In the genomic region with DNA sequence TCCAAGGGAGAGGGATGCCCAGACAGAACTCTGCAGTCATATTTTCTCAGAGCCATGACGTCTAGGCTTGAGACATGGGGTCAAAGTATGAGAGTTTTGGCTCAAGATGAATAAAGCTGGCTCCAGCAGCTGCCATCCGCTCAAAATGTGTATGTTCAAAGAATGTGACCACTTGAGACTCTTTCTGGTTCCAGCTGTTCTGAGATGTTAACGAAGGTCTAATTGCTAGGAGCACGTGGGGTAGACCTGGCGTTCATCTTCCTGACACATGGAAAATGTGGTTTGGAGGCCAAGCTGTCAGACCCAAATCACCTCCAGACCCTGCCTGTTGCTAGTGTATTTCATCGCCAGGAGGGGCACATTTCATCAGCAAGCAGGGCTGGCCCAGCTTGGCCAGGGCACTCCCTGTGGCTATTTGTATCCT, we compare ENCODE assay signal across 20 mouse cellular contexts. TPM values are rescaled to one million over a fixed set of nuclear protein-coding genes. Genes with fewer than 3 reads are reported as not detected.
DNase-seq lines count a peak whose midpoint lies in the region; ATAC-seq and TF ChIP-seq lines count a peak whose summit lies in the region.
"Had no signal": no experiment of that assay in that cellular context is flagged by ENCODE, and none has a peak within 500 bp of the region (broad histone marks: within the 10 kb centered on the region; RNA-seq: fewer than 3 reads in every experiment).

No protein-coding gene starts in this region.

- H3K9me3 ChIP-seq in lung, embryonic 14.5 days (ENCODE audit: low read depth, low read length), result no peaks in the 10 kb centered on the region
- no peaks in the 10 kb centered on the region for H3K9me3 ChIP-seq in embryonic facial prominence, embryonic 11.5 days (replicated peaks; ENCODE audit: control insufficient read depth, low read length)
- H3K9me3 ChIP-seq: hindbrain, embryonic 12.5 days; midbrain, embryonic 15.5 days; neural tube, embryonic 12.5 days had no signal

- no peak overlapping the region for H3K4me3 ChIP-seq in gastrocnemius, adult 2 months
- H3K4me3 ChIP-seq in lung, embryonic 14.5 days (ENCODE audit: low read depth, low read length), result no peak overlapping the region
- H3K4me3 ChIP-seq in embryonic facial prominence, embryonic 11.5 days (ENCODE audit: low read depth, low read length), result no peak overlapping the region
- H3K4me3 ChIP-seq: erythroblast, embryonic 14.5 days; hindbrain, embryonic 12.5 days; midbrain, embryonic 15.5 days; neural tube, embryonic 12.5 days had no signal

- no peaks in the 10 kb centered on the region for H3K27me3 ChIP-seq in lung, embryonic 14.5 days (ENCODE audit: insufficient read depth, low read length)
- no peaks in the 10 kb centered on the region for H3K27me3 ChIP-seq in embryonic facial prominence, embryonic 11.5 days (ENCODE audit: control insufficient read depth, insufficient read depth, low read length)
- H3K27me3 ChIP-seq: midbrain, embryonic 15.5 days; neural tube, embryonic 12.5 days had no signal

- no peaks in the 10 kb centered on the region; the same call in 1 of the 2 replicates for H3K4me1 ChIP-seq in lung, embryonic 14.5 days (ENCODE audit: insufficient read depth)
- no peaks in the 10 kb centered on the region for H3K4me1 ChIP-seq in embryonic facial prominence, embryonic 11.5 days (ENCODE audit: control insufficient read depth, insufficient read depth, low read length)
- H3K4me1 ChIP-seq: hindbrain, embryonic 12.5 days; midbrain, embryonic 15.5 days; neural tube, embryonic 12.5 days had no signal

- DNase-seq in gastrocnemius, adult 2 months, result peak; percentile 35
- no peak for DNase-seq in gastrocnemius, postnatal 4 days (ENCODE audit: low spot score in 2 of 2)
- DNase-seq in lung, embryonic 14.5 days, result peak; percentile 85
- no peak for DNase-seq in lung, postnatal 36 days
- peak; percentile 56 for DNase-seq in embryonic facial prominence, embryonic 11.5 days (ENCODE audit: low spot score)
- DNase-seq in mesoderm, embryonic 11.5 days (ENCODE audit: low read depth, low spot score), result peak; percentile 29
- no peak for DNase-seq in kidney, postnatal 25 days
- no peak for DNase-seq in spleen, postnatal 36 days (ENCODE audit: low spot score in 2 of 2)
- DNase-seq: adrenal gland, postnatal 14 days; cerebellum, postnatal 25 days; forebrain, postnatal 0 days; gastrocnemius, postnatal 14 days; kidney, adult 11 months; thymus, postnatal 36 days had no signal

- no peak overlapping the region for H3K4me2 ChIP-seq in lung, embryonic 14.5 days
- no peak overlapping the region for H3K4me2 ChIP-seq in embryonic facial prominence, embryonic 11.5 days (ENCODE audit: low read depth, low read length)
- H3K4me2 ChIP-seq: hindbrain, embryonic 12.5 days; midbrain, embryonic 15.5 days; neural tube, embryonic 12.5 days had no signal

- intact Hi-C loops in gastrocnemius, adult 2 months (cut with DNase I), result no loop called here

- no peak overlapping the region for H3K27ac ChIP-seq in gastrocnemius, adult 2 months
- no peak overlapping the region for H3K27ac ChIP-seq in lung, embryonic 14.5 days (ENCODE audit: low read depth)
- H3K27ac ChIP-seq in embryonic facial prominence, embryonic 11.5 days (replicated peaks; ENCODE audit: low read depth, low read length), result no peak overlapping the region
- H3K27ac ChIP-seq: hindbrain, embryonic 12.5 days; midbrain, embryonic 15.5 days; neural tube, embryonic 12.5 days had no signal

- ATAC-seq in lung, embryonic 14.5 days (ENCODE audit: insufficient read depth), result peak; percentile 73
- ATAC-seq in embryonic facial prominence, embryonic 11.5 days (replicated peaks; ENCODE audit: insufficient number of reproducible peaks, low FRiP score, low TSS enrichment, low read depth), result no peak
- ATAC-seq: forebrain, postnatal 0 days; midbrain, embryonic 15.5 days had no signal

- 29% methylated on average over 6 of the region's 6 CpGs for WGBS in lung, embryonic 14.5 days
- WGBS in embryonic facial prominence, embryonic 11.5 days, result 56% methylated on average over 6 of the region's 6 CpGs

- TF ChIP-seq CTCF in gastrocnemius, adult 2 months (IDR thresholded peaks at IDR 0.05), result no peak; the same call in 1 of the 2 replicates
- TF ChIP-seq CTCF in lung, embryonic 14.5 days (IDR thresholded peaks at IDR 0.05; ENCODE audit: low read depth), result no peak

- no peaks in the 10 kb centered on the region for H3K36me3 ChIP-seq in lung, embryonic 14.5 days (ENCODE audit: insufficient read depth)
- no peaks in the 10 kb centered on the region for H3K36me3 ChIP-seq in embryonic facial prominence, embryonic 11.5 days (replicated peaks; ENCODE audit: control insufficient read depth, insufficient read depth, low read depth, low read length)
- H3K36me3 ChIP-seq: hindbrain, embryonic 12.5 days; midbrain, embryonic 15.5 days; neural tube, embryonic 12.5 days had no signal

- no peak overlapping the region for H3K9ac ChIP-seq in lung, embryonic 14.5 days
- H3K9ac ChIP-seq in embryonic facial prominence, embryonic 11.5 days (replicated peaks; ENCODE audit: low read length), result no peak overlapping the region
- H3K9ac ChIP-seq: forebrain, postnatal 0 days; hindbrain, embryonic 12.5 days; midbrain, embryonic 15.5 days; neural tube, embryonic 12.5 days had no signal

RNA-seq across cellular contexts. Expression of a gene that starts 58.9 kb away (rescaled TPM):
- total RNA-seq in gastrocnemius, adult 2 months (2021), result 10 to 100 TPM in 1 of 2 experiments, 1 to 10 TPM in 1; 4.2 to 10.1 TPM
- total RNA-seq in gastrocnemius, postnatal 4 days (2021), result 10 to 100 TPM; 10.2 to 13.6 TPM
- polyA plus RNA-seq in lung, embryonic 14.5 days (2014; fragmentation: Nextera tagmentation; extraction: Ambion mirVana), result 0.29 and 2.5 TPM in 2 replicates
- 0.49 and 2.3 TPM in 2 replicates for polyA plus RNA-seq in embryonic facial prominence, embryonic 11.5 days (2014; fragmentation: Nextera tagmentation; extraction: Ambion mirVana)
- total RNA-seq: adrenal gland, postnatal 14 days; left cerebral cortex, adult 18-20 months had no signal
- polyA plus RNA-seq: erythroblast, embryonic 14.5 days; midbrain, embryonic 15.5 days; small intestine, adult 2 months had no signal

Comparison
In these comparisons a context has a peak if more than half of its experiments do, and no peak if none do; other contexts are left out.
1. DNase-seq: peak in gastrocnemius, adult 2 months (single experiment), lung, embryonic 14.5 days (single experiment), embryonic facial prominence, embryonic 11.5 days (single experiment) and mesoderm, embryonic 11.5 days (single experiment); none in gastrocnemius, postnatal 4 days (0 of 2), lung, postnatal 36 days (single experiment), kidney, postnatal 25 days (0 of 2) and spleen, postnatal 36 days (0 of 2).